Mouse (Mus musculus) neural tube, embryonic 15.5 days (tissue): ENCODE results near the gene Gsdma2. TPM values are rescaled to one million over a fixed set of nuclear protein-coding genes. Genes with fewer than 3 reads are reported as not detected.
"Not testable (repeated sequence)": the region's sequence is repeated elsewhere in the genome, so short reads cannot be mapped to it uniquely, and the experiment has no call there.

Experiments used
- ATAC-seq: fragments of 200-750 bp; cut with Nextera tagmentation; 2 replicates; pipeline ENCODE4 v1.8.0; 2017; ENCODE audit warnings: mild to moderate bottlenecking, moderate TSS enrichment, moderate library complexity; ENCODE audit not compliant: low FRiP score
- H3K27ac ChIP-seq: fragments of 300-500 bp; sonication (generic); replicated peaks from 2 replicates; pipeline ENCODE4 v1.5.1; 2015; ENCODE audit warnings: mild to moderate bottlenecking, inconsistent platforms
- H3K27me3 ChIP-seq: fragments of 300-500 bp; sonication (generic); replicated peaks from 2 replicates; pipeline ENCODE4 v1.6.1; 2015; ENCODE audit warnings: inconsistent platforms
- H3K36me3 ChIP-seq: fragments of 300-500 bp; sonication (generic); 2 replicates; pipeline ENCODE4 v1.6.1; 2015; ENCODE audit warnings: inconsistent platforms
- H3K4me1 ChIP-seq: fragments of 300-500 bp; sonication (generic); 2 replicates; pipeline ENCODE4 v1.6.1; 2015; ENCODE audit warnings: inconsistent platforms
- H3K4me2 ChIP-seq: fragments of 300-500 bp; sonication (generic); 2 replicates; pipeline ENCODE4 v1.6.1; 2015; ENCODE audit warnings: inconsistent platforms, mild to moderate bottlenecking, moderate library complexity
- H3K4me3 ChIP-seq: fragments of 300-500 bp; sonication (generic); replicated peaks from 2 replicates; pipeline ENCODE4 v1.5.1; 2015; ENCODE audit warnings: mild to moderate bottlenecking, inconsistent platforms
- H3K9ac ChIP-seq: fragments of 300-500 bp; sonication (generic); replicated peaks from 2 replicates; pipeline ENCODE4 v1.6.1; 2015; ENCODE audit warnings: mild to moderate bottlenecking, inconsistent platforms
- H3K9me3 ChIP-seq: fragments of 300-500 bp; sonication (generic); replicated peaks from 2 replicates; pipeline ENCODE4 v1.6.1; 2016; ENCODE audit warnings: inconsistent platforms
- WGBS: fragments of 180-500 bp; shearing (Covaris S2); methylation state at CpG from one replicate; pipeline ENCODE4 v1.1.7; 2015; ENCODE audit warnings: mixed read lengths; 5-methylcytosine and 5-hydroxymethylcytosine counted together
- polyA plus RNA-seq: library from polyadenylated mRNA; unstranded; fragments of >200 nt; fragmentation: Nextera tagmentation; extraction: Ambion mirVana; gene quantifications from 2 replicates; pipeline ENCODE4 v1.2.1, GENCODE M21; 2015

Gsdma2 gene
- polyA plus RNA-seq, 1 experiment from 2014 or later, result 0.15 TPM

- no peaks in the 10 kb centered on the region for H3K9me3 ChIP-seq
- no peaks in the 10 kb centered on the region for H3K36me3 ChIP-seq
- no peaks in the 10 kb centered on the region for H3K4me1 ChIP-seq
- ATAC-seq, result no peak
- H3K4me2 ChIP-seq, result no peak within 1 kb of the TSS
- no peaks in the 10 kb centered on the region for H3K27me3 ChIP-seq
- H3K9ac ChIP-seq, result no peak within 1 kb of the TSS
- H3K4me3 ChIP-seq, result no peak within 1 kb of the TSS
- WGBS, result 91% methylated on average over 10 of the region's 10 CpGs
- no peak within 1 kb of the TSS for H3K27ac ChIP-seq
These were observed 20.7 kb upstream of the Gsdma2 start, which contains the start of the genes Gm12355 and Gsdma3 for GRCm38 (mm10) chr11:98625611-98626410. Gene Gm12355, minus strand, starts transcription at chr11:98625661. Gene Gsdma3, plus strand, starts transcription at chr11:98626360.

GRCm38 (mm10) chr11:98628706-98629105 lies 17.9 kb upstream of the Gsdma2 start:
- Histone ChIP-seq H3K27ac (no peak overlapping the region), H3K4me3 (no peak overlapping the region), H3K9me3 (no peaks in the 10 kb centered on the region), H3K36me3 (no peaks in the 10 kb centered on the region), H3K27me3 (no peaks in the 10 kb centered on the region), H3K4me1 (no peaks in the 10 kb centered on the region), H3K9ac (no peak overlapping the region), H3K4me2 (no peak overlapping the region)
- 85% methylated on average over 3 of the region's 3 CpGs for WGBS
- no peak for ATAC-seq

GRCm38 (mm10) chr11:98630646-98631045 lies 15.9 kb upstream of the Gsdma2 start:
- H3K36me3 ChIP-seq, result no peaks in the 10 kb centered on the region
- no peaks in the 10 kb centered on the region for H3K4me1 ChIP-seq
- no peak overlapping the region for H3K9ac ChIP-seq
- WGBS, result 94% methylated on average over 5 of the region's 5 CpGs
- ATAC-seq, result no peak
- no peak overlapping the region for H3K27ac ChIP-seq
- H3K4me3 ChIP-seq, result no peak overlapping the region
- H3K4me2 ChIP-seq, result no peak overlapping the region
- no peaks in the 10 kb centered on the region for H3K9me3 ChIP-seq
- no peaks in the 10 kb centered on the region for H3K27me3 ChIP-seq

GRCm38 (mm10) chr11:98635312-98635970 lies 11.1 kb upstream of the Gsdma2 start:
- H3K4me3 ChIP-seq, ATAC-seq, H3K27me3 ChIP-seq, H3K4me1 ChIP-seq, H3K9me3 ChIP-seq, H3K4me2 ChIP-seq, H3K36me3 ChIP-seq, H3K27ac ChIP-seq, H3K9ac ChIP-seq: not testable (repeated sequence)
- 34% methylated on average over 10 of the region's 10 CpGs for WGBS

- no peaks in the 10 kb centered on the region for H3K36me3 ChIP-seq
- 86% methylated on average over 1 of the region's 1 CpGs for WGBS
- no peak overlapping the region for H3K4me3 ChIP-seq
- ATAC-seq, result no peak
- H3K27ac ChIP-seq, result no peak overlapping the region
- H3K4me2 ChIP-seq, result no peak overlapping the region
- H3K9me3 ChIP-seq, result no peaks in the 10 kb centered on the region
- no peaks in the 10 kb centered on the region for H3K4me1 ChIP-seq
- H3K9ac ChIP-seq, result no peak overlapping the region
- 0 out of 2 replicates have a peak, but pooled peaks cover 4% of the 10 kb centered on the region for H3K27me3 ChIP-seq
These were observed 9.1 kb upstream of the Gsdma2 start for GRCm38 (mm10) chr11:98637501-98637900.

- Histone ChIP-seq H3K4me1 (no peaks in the 10 kb centered on the region), H3K27ac (no peak overlapping the region), H3K9ac (no peak overlapping the region), H3K9me3 (no peaks in the 10 kb centered on the region), H3K36me3 (no peaks in the 10 kb centered on the region), H3K27me3 (0 out of 2 replicates have a peak, but pooled peaks cover 4% of the 10 kb centered on the region), H3K4me2 (no peak overlapping the region), H3K4me3 (no peak overlapping the region)
- WGBS, result 73% methylated on average over 5 of the region's 5 CpGs
- no peak for ATAC-seq
These were observed 6.5 kb upstream of the Gsdma2 start for GRCm38 (mm10) chr11:98640091-98640490.

GRCm38 (mm10) chr11:98644757-98645156 lies 1.8 kb upstream of the Gsdma2 start:
- H3K27me3 ChIP-seq, result peaks cover 10% of the 10 kb centered on the region; the same call in 1 of the 2 replicates
- no peak overlapping the region for H3K4me3 ChIP-seq
- H3K4me1 ChIP-seq, result no peaks in the 10 kb centered on the region
- no peaks in the 10 kb centered on the region for H3K9me3 ChIP-seq
- no peak overlapping the region for H3K27ac ChIP-seq
- ATAC-seq, result no peak
- WGBS, result 94% methylated on average over 3 of the region's 3 CpGs
- H3K36me3 ChIP-seq, result no peaks in the 10 kb centered on the region
- no peak overlapping the region for H3K9ac ChIP-seq
- H3K4me2 ChIP-seq, result no peak overlapping the region

GRCm38 (mm10) chr11:98645946-98646345 lies 613 bp upstream of the Gsdma2 start:
- Histone ChIP-seq H3K9ac (no peak overlapping the region), H3K4me3 (no peak overlapping the region), H3K27ac (no peak overlapping the region), H3K27me3 (peaks cover 6% of the 10 kb centered on the region; the same call in 1 of the 2 replicates), H3K4me1 (no peaks in the 10 kb centered on the region), H3K9me3 (no peaks in the 10 kb centered on the region), H3K36me3 (no peaks in the 10 kb centered on the region), H3K4me2 (no peak overlapping the region)
- ATAC-seq, result no peak
- 76% methylated on average over 2 of the region's 2 CpGs for WGBS

GRCm38 (mm10) chr11:98655076-98655475 lies 8.5 kb downstream of the Gsdma2 start:
- H3K4me1 ChIP-seq, ATAC-seq, H3K36me3 ChIP-seq, H3K27me3 ChIP-seq, H3K4me2 ChIP-seq, H3K9me3 ChIP-seq, H3K9ac ChIP-seq, H3K4me3 ChIP-seq, H3K27ac ChIP-seq: not testable (repeated sequence)
- WGBS, result 24% methylated on average over 7 of the region's 7 CpGs

- H3K4me3 ChIP-seq, result 0 out of 2 replicates have a peak overlapping the region, but pooled peaks have one; percentile 6
- no peak overlapping the region for H3K9ac ChIP-seq
- H3K9me3 ChIP-seq, result no peaks in the 10 kb centered on the region
- no peak overlapping the region for H3K27ac ChIP-seq
- WGBS, result 3% methylated on average over 6 of the region's 6 CpGs
- no peaks in the 10 kb centered on the region for H3K4me1 ChIP-seq
- H3K36me3 ChIP-seq, result no peaks in the 10 kb centered on the region
- peaks cover 4% of the 10 kb centered on the region; the same call in 1 of the 2 replicates for H3K27me3 ChIP-seq
- no peak; the same call in 1 of the 2 replicates for ATAC-seq
- peak overlapping the region; percentile 40 for H3K4me2 ChIP-seq
These were observed 14.0 kb downstream of the Gsdma2 start for GRCm38 (mm10) chr11:98660517-98660916.

- no peak within 1 kb of the TSS for H3K4me3 ChIP-seq
- no peak within 1 kb of the TSS for H3K4me2 ChIP-seq
- H3K9me3 ChIP-seq, result no peaks in the 10 kb centered on the region
- H3K9ac ChIP-seq, result no peak within 1 kb of the TSS
- H3K27ac ChIP-seq, result no peak within 1 kb of the TSS
- no peaks in the 10 kb centered on the region for H3K4me1 ChIP-seq
- peaks cover 22% of the 10 kb centered on the region; the same call in 1 of the 2 replicates for H3K27me3 ChIP-seq
- ATAC-seq, result no peak
- no peaks in the 10 kb centered on the region for H3K36me3 ChIP-seq
- WGBS, result 23% methylated on average over 4 of the region's 4 CpGs
These were observed 17.5 kb downstream of the Gsdma2 start, which contains the start of gene Gsdma for GRCm38 (mm10) chr11:98664091-98664490. Gene Gsdma, plus strand, starts transcription at chr11:98664351.

- no peaks in the 10 kb centered on the region for H3K36me3 ChIP-seq
- WGBS, result 61% methylated on average over 2 of the region's 2 CpGs
- ATAC-seq, result no peak
- H3K4me1 ChIP-seq, result no peaks in the 10 kb centered on the region
- H3K27ac ChIP-seq, result no peak overlapping the region
- H3K9ac ChIP-seq, result no peak overlapping the region
- no peaks in the 10 kb centered on the region for H3K9me3 ChIP-seq
- H3K27me3 ChIP-seq, result peaks cover 26% of the 10 kb centered on the region; the same call in 1 of the 2 replicates
- H3K4me3 ChIP-seq, result no peak overlapping the region
- H3K4me2 ChIP-seq, result no peak overlapping the region
These were observed 22.4 kb downstream of the Gsdma2 start for GRCm38 (mm10) chr11:98668984-98669383.
